Mouse (Mus musculus) liver, postnatal 0 days (tissue): ENCODE results near the gene Camk1.

ENCODE experiments used
- CTCF ChIP-seq: sonication (generic); IDR thresholded peaks from 2 replicates; pipeline ENCODE4 v1.5.1; 2016; ENCODE audit warnings: antibody characterized with exemption, low read depth
- EP300 ChIP-seq: IDR thresholded peaks from 2 replicates; pipeline ENCODE4 v1.6.1; 2016; ENCODE audit warnings: antibody characterized with exemption, low read depth, mild to moderate bottlenecking

DNA sequence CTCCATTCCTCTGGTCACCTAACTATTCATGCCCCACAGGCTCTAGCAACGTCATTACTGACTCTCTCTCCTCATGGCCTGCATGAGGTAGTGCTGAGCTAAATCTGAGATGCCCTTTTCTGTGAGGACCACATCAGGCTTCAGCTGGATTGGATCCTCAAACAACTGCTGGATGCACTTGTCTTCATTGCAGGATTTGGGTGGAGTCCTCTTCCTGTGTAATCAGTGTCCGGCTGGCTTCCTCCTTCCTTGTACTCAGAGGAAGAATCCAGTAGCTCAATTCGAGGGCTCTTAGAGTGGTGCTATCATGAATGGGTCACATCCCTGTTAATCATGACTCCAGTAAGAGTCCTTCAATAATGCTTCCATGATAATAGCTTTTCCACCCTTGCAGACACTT, 9.9 kb upstream of the Camk1 start:
- TF ChIP-seq CTCF: no peak
- no peak for TF ChIP-seq EP300
